Mouse (Mus musculus) stomach, postnatal 0 days (tissue): Measurements from ENCODE around the gene Arid1b.

Experiments
- CTCF ChIP-seq: IDR thresholded peaks from 2 replicates; pipeline ENCODE4 v1.5.1; 2016; ENCODE audit warnings: antibody characterized with exemption, low read depth, mild to moderate bottlenecking, moderate library complexity
- EP300 ChIP-seq: optimal IDR thresholded peaks from 2 replicates; pipeline ENCODE3; 2016; ENCODE audit warnings: antibody characterized with exemption

- TF ChIP-seq CTCF (no peak), EP300 (no peak)
These were observed 107.8 kb downstream of the Arid1b start for GRCm38 (mm10) chr17:5101887-5102286.
